Mouse (Mus musculus): Measurements from ENCODE around the gene Rab37.

Rab37 gene

DNA sequence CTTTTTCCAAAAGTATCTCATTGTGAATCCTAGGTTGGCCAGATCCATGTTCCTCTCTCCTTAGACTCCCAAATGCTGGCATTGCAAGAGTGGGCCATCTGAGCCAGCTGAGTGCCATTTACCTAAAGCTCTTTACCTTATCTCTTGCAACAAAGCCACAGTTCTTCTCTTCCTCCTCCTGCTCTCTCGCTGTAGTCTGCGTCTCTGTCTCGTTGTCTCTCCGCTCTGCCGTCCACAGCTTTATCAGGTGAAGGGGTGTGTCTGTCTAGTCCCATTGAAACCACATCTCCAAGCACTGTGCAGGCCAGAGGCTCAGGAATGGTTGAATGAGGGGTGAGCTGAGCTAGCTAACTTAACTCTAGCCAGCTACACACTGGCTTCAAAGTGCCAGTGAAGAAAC is 104.7 kb downstream of the Rab37 start:
- DNase-seq (ENCODE audit: low spot score in 2 of 2): no peak

DNA sequence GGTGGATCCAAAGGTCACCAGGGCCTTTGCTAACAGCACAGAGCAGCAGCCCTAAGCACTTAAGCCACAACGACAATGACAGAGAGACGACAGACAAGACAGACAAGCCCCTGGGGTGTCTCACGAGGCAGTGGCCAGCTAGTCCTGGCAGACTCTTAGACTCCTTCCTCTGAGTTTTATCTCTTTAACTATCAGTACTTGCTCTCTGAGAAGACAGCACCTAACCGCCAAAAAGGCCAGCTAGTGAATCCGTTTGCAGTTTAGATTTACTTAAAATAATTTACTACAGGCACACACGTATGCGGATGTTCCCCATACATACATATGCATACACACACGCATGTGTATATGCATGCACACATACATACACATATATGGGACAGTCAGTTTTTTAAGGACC is 106.3 kb downstream of the Rab37 start:
- no peak for DNase-seq (ENCODE audit: low spot score in 2 of 2)

DNA sequence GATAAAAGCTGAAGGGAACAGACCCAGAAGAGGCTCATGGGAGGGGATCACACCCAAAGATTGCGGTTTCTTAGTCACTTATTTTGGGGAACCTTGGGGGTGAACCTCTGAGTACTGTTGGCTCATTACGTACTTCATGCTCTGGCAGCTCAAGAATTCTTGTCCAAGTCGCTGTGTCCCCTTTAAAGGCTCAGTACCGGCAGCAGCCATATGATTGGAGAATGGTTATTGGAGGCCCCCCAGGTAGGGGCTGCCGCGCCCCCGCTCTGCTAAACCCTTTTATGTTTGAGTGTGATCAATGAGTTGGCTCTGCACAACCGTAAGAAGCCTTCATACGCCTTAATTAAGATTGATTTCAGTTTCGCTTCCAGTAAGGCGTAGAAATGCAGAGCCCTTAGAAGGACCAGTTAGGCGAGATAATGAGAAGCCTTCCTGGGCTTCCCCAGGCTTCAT is 107.7 kb downstream of the Rab37 start:
- DNase-seq (ENCODE audit: low spot score in 2 of 2): no peak

DNA sequence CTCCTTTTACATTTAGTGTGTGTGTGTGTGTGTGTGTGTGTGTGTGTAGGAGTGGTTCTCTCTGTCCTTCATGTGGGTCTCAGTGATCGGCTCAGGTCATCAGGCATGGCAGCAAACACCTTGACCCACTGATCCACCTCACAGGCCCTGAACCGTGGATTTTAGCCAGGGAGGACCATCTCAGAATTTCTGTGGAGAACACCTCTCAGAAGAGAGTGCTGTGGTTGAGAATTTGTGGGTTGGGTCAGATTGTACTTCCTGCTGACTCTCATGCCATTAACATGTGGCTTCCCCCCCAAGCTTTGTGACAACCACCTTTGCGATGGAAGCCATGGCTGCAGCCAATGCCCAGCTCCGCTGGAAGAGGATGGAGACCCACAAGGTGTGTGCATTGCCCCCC is 109.3 kb downstream of the Rab37 start:
- no peak for DNase-seq (ENCODE audit: low spot score in 2 of 2)

DNA sequence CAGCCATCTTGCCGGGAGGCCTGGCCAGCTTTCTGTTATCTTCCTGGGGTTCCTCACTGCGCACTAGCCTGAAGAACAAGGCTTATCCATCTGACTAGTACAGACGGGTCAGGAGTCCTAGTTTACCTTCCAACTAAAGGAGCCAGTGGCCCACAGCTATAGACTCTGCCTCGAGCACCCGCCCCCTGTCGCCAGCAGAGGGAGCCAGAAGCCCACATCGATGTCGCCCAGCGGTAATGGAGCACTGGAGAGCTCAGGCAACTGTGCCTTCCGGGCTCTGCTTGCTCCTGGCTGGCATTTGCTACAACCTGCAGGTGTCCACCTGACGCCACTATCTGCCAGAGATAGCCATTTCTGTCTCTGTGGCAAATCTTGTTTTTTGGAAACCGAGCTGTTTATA is 111.1 kb downstream of the Rab37 start:
- DNase-seq (ENCODE audit: low spot score in 2 of 2): peak; percentile 61 to 86

DNA sequence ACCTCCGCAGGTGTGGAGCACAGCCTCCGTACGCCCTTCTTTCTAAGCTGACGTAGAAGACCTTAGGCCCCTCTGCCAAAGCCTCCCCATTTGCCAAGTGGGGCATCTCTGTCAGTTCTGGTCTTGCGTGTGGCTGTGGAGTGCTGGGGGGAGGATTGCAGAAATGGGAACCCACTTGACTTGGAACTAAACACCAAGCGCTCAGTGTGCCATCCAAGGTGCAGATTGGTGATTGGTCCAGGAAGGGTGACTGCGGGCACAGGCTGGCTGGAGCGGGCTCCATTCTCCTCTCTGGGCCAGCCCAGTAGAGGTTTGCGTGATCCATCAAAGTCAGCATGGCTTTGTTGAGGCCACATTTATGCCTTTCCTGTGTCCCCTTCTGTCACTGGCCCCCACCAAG is 111.5 kb downstream of the Rab37 start:
- DNase-seq (ENCODE audit: low spot score in 2 of 2): no peak

DNA sequence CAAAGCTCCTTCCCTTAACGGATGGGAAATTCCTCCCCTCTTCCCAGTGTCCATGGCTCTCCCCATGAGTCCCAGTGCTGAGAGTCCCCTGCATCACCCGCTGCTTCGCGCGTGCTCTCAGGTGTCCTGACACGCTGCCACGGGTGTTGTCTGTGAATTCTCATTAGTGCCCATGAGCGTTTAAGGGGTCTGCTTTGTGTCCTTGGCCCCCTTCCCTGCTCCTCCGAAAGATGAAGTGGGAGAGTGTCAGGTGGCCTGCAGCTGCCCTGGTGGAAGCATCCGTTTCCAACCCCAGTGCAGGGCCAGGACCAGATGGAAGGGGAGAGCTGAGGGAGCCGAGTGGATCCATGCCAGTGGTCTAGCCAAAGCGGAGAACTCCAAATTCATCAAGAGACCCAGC is 116.9 kb downstream of the Rab37 start:
- DNase-seq (ENCODE audit: low spot score in 2 of 2): no peak

DNA sequence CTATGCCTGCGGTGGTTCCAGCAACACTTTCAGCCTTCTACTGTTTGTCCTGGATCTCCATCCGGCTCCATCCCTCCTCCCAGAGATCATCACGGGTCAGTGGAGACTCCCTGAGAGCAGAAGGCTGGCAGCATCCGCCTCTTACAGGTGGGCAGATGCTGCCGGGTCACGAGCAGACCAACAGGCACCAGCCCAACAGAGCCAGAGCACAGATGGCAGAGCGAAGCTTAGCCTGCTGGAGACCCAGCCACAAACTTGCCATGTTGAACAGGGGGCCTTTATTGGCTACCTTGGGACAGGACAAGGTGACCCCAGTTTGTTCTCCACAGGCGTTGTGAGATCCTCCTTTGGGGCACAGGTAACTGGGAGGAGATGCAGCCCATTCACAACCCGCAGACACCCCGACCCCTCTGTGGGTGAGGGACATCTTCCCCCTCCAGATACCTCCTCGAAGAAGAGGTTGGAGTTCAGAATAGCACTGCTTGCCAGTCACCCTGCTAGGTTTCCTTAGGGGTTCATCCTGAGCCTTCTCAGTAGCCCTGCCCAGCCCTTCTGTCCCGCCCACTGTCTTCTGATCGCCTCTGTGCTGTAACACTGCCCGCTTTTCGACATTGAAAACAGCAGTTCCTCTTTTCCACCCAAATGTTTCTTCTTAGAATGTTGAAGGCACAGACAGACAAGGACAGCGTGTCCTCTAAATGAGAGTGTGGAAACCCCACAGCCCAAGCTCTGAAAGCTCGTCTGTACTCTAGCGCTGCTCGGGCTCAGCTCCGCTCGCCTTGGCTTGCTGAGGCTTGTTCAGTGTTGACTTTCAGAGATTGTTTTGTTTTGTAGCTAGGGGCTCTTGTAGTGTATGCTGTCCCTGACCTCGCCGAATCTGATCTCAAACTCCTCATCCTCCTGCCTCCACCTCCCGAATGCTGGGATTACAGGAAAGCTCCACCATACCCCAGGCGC is 117.8 kb downstream of the Rab37 start:
- no peak for DNase-seq (ENCODE audit: low spot score in 2 of 2)

DNA sequence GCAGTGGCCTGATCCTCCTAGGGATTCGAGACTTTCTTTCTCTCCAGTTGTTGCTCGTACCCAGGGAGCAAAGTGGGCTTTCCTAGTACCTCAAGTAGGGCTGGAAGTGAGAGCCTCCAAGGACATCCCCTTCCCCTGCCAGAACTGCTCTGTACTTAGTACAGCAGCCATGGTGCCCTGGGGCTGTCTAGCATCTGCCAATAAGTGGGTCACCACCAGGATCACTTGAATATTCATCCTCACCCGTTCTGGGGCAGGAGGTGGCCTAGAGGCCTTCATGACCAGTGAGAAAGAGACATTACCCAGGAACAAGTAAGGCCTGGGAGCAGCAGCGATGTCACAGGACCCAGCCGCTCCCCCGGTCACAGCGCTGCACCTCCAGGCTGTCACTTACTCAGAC is 118.7 kb downstream of the Rab37 start:
- no peak for DNase-seq (ENCODE audit: low spot score in 2 of 2)

Measured in thymus, postnatal 10 days (tissue).